Mouse (Mus musculus): ENCODE data around the gene Rab3c. TPM values are rescaled to one million over a fixed set of nuclear protein-coding genes. Genes with fewer than 3 reads are reported as not detected.

Gene Rab3c
- polyA plus RNA-seq, 1 experiment, result 1.6 TPM

DNA sequence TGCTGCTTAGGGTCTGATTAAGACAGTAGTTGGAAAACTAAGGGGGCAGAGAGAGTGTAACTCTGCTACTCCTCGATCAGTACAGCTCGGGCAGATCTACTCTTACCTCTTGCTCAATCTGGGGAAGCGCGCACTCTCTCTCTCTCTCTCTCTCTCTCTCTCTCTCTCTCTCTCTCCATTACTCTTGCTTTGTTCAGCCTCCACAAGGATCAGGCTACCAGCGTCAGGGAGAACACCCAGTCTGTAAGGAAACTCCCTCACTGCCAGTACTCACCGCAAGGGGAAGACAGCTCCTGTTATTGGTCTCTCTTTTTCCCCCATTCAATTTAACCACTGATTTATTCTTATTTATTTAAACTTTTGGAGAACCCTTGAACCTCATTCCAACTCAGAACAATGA, 185.8 kb downstream of the Rab3c start:
- DNase-seq (ENCODE audit: low read depth), result no peak

DNA sequence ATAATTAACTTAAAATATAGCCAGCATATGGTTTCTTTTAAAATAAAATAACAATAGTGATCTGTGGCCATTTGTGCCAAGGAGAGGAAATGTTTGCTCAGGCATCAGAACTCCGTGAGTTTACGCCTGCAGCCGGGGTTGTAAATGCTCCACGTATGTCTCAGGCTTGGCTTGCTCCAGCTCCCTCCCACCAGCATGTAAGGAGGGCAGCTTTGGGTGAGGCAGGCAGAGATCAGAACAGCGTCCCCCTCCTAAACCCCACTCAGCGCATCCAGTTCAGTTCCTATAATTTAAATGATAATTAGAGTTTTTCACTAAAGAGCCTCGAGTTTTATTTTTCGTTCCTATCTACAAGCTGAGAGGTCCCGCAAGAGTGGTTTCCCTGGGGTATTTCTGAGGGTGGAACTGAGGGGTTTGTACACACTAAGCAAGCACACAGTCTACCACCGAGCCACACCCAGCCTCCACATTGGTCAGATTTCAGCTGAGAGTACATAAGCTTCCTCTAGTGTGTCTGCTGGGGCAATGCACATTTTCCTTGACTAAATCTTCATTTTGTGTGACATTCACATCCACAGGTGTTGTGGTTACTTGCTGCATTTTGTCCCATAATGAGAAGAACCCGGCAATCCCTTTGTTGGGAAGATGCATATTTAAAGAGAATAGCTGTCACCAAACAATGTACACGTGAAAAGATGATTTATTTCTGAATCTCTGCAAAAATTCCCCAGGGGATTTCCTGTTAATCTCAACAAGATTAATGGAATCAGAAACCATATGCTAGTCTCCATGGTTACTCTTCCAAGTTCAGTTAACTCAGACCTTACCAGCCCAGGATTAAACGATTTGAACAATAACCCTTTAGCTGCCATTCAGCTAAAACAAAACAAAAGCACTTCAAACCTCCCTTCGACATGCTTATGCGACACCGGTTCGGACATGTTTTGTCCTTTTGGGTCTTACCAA, 186.8 kb downstream of the Rab3c start:
- DNase-seq (ENCODE audit: low read depth), result no peak

DNA sequence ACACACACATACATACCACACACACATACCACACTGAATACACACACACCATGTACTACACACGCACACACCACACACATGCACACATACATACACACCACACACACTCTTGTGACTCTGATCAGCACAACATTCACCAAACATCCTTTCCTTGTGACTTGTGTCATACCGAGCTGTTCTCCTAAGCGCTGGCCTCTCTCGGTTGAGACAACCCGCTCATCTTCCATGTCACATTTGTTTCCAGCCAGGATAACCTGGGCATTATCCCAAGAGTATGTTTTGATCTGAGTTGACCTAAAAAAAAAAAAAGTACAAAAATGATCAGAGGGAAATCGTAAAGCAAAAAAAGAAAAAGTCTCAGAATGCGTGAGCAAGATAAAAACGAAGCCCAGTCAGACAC, 196.8 kb downstream of the Rab3c start:
- DNase-seq (ENCODE audit: low read depth), result no peak

DNA sequence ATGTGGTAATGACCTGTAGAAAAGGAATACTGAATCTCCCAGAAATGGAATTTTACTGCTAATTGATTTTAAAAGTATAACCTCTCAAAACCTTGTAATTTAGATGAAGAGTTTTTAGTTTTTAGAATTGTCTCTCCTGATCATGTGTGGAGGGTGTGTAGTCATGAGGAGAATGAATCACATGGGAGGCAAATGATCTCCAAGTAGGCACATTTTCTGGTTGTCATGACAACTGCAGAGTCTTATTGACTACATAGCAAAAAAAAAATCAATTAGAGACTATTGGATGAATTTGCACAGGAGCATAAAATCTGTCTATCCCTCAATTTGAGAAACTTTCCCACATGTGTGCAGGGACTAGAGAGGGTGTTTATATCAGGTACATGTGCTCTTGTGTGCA, 199.6 kb downstream of the Rab3c start:
- DNase-seq (ENCODE audit: low read depth), result no peak

DNA sequence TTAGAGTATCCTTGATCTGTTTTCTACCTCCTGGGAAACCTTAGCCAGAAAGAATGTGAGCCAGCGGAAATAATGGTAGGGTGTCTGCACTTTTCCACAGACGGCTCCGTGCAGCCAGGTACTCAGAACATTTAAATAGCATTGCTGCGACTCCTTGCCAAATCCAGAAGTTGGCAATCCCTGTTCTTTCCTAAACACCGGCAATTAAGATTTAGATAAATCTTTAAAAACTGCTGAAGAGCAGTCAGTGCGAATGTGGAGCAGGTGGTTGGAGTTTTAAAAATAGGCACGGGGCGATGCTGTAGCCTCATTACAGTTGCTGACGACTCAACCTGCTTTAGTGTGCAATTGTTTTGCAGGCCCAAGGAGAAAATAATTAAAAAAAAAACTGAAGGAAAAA, 205.2 kb downstream of the Rab3c start:
- no peak for DNase-seq (ENCODE audit: low read depth)

DNA sequence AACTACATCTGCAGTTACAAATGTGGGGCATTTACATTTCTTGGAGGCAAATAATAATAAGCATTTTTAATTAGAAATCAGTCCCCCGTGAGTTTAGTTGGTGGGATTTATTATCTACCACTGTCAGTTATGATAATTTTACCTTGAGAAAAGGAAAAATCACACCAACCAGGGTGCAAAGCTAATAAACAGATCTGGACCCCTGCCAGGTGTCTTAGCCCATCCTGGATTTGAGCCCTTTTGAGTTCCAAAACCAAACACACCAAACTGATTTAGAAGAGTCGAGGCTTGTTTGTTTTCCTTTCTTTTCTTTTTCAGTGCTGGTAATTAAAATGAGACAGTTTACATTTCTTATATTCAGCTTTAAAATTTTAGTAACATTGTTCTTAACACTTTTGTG, 206.6 kb downstream of the Rab3c start:
- DNase-seq (ENCODE audit: low read depth), result no peak

DNA sequence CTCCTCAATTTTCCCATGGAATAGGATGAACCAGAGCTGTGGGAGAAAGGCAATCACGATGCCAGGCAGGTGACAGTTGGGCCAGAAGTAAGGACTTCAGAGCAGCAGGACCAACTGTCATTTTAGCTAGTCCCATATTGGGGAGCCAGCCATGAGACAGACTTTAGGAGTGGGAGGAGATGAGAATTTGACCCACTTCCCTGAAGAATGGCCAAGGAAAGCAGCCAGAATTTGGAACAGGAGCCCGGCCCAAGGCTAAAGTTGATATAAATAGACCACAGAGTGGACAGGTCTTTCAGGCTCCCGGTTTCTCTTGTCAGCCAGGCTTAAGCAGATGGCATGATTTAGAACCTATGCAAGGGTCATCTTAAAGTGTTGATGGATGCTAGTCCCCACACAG, 213.6 kb downstream of the Rab3c start:
- DNase-seq (ENCODE audit: low read depth), result no peak

DNA sequence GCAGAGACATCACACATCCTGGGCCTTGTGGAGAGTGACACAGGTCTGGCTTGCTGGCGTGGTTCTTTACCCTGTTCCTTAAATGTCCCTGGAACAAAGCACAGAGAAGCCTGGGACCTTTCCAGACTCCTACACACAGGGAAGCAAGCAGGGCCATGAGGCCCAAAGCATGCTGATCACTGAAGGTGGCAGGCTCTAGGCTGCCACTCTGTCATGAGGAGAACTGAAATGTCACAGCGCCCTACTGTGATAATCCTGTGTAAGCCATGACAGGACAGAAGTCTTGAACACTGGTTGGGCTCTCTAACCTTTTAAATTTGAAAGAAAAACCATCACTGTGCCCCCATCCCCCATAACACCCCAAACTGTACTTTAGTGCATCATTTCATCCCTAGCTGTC, 214.1 kb downstream of the Rab3c start:
- no peak for DNase-seq (ENCODE audit: low read depth)

DNA sequence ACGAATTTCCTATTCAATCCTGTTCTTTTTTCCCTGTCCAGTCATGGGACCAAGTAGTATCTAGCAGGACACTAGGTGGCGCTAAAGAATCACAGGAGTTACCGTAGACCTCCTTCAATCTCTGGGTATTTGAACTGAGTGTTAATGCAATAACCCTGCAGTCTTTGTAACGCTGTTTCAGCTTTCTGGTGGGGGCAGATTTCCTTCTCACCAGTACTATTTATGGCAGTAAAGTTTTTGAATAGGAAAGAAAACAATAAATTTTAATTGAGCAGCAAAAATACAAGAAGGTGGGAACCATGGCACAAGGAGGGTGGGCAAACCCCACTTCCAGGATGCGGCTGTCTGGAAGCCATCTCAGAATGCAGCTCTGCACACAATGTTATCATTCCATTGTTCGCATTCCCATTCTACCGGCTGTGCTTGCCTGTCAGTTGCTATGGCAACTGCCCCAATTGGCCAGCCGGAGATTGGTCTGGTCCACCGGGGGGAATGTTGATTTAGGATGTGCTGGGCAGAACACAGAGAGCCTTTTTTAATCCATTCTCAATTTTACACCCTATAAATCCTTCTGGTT, 217.9 kb downstream of the Rab3c start:
- DNase-seq (ENCODE audit: low read depth), result no peak

DNA sequence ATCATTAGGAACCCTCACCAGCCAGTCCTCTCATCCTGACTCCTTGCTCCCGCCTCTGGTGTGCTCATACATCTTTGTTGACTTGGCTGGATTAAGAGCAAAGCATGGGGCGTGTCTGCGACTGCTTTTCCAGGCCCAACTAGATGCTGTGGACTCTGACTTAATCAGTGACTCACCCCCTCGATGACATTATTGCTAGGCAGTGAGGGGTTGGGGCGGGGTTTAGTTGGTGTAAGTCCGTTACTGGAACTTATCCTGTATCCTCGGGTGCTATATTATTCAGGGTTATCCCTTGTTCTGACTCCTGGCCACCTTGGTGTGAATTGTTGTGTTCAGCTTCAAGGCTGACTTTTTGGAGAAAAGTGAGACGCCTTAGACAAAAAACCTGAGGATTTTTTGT, 218.5 kb downstream of the Rab3c start:
- DNase-seq (ENCODE audit: low read depth), result no peak

DNA sequence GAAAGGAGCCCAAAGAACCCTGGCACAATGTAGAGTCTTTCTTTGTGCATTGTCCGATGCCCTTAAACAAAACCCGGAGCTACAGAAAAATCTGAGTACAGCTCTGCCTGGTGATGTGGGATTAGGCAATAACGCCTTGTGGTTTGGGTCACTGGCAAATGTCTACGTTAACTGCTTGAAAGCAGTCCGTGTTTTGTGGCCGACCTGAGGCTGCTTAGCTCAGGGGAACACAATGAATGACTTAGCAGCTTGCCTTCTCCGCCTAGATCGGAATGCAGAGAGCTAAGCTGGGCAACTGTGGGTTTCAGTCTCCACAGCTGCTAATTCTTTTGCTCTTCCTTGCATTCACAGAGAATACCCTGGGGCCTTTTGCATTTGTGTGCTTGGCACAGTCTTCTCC, 226.3 kb downstream of the Rab3c start:
- no peak for DNase-seq (ENCODE audit: low read depth)

DNA sequence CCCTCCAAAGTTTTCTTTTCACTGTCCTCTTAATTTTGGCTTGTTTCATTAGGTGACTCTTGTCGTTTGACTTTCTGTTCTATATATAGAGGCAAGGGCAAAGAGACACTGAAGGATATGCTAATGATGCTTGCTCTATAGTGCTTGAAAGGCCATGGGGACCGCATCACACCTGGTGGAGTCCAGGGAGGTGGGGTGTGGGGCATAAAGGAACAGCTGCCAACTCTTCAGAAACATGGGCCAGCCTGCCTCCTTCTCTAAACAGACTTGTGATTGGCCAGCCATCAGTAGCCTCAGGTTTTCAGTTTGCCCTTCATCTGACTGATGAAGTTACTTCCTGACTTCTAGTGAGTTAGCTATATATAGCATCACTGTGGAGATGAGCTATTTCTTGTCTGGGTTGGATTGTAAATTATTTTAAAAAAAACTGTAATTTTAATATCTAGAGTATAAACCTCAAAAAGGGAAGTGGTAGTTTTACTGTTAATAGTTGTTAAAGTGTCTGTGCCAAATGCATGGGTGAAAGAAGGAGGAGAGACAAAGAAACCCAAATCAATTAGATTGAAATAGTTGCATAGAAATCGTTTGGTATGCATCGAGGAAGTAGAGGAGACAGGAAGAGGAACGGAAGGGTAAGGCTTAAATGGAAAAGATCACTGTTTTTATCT, 231.9 kb downstream of the Rab3c start:
- no peak for DNase-seq (ENCODE audit: low read depth)

DNA sequence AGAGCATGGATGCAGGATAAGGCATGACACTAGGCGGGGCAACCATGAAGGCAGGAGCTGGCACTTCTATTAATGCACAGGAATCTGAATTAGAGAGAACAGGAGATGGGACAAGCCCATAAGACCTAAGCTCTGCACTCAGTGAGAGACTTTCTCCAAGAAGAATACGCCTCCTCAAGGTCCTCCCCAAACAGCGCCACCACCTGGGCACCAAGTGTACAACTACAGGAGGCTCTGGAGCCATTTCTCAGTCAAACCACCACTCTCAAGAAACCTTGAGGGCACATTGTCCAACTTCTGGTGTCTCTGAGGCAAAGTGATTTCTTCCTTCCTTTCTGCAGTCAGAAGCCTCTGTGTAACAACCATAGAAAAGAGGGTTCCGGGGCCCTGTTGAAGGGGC, 236.4 kb downstream of the Rab3c start:
- DNase-seq (ENCODE audit: low read depth), result no peak

DNA sequence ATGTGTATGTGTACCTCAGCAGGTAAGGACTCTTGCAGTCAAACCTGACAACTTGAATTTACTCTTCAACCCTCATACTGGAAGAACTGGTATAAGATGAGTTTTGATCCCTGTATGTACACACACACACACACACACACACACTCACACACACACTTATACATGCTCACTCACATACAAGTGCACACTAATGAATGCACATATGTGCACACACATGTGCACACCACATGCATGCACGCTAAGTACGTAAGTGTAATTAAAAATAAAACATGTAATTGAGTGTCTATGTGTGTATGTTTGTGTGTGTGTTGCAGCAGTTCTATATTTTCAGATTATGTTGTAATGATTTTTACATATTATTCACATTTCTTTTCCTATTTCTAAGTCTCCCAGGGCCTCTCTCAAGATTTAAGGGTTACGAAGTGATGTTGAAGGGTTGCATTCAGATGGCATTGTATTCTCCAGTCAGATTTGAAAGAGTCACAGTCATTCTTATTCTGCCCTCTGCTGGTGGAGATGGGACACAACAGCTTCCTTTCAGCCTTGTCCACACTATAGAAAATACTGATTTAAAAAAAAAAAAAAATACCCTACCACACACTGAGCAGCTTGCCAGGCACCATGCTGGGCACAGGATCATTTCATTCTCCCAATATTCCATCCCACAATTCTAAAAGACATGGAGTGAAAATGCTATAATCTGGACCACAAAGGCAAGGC, 240.9 kb downstream of the Rab3c start:
- DNase-seq (ENCODE audit: low read depth), result no peak

DNA sequence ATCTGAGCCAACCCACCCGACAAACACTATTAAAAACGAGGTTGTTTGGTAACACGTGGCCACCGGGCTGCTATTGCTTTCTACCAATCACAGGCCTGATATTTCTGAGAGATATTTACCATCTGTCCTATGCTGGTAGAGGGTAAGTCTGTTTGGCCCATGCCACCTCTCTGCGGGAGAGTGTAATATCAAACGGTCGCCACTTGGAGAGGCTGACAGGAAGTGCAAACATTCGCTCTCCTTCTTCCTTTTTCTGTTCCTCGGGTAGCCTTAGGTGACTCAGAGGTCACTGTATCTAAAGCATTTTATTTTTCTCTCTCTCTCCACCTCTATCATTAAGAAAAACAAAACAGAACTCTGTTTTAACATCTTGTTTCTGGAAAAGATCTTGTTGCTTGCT, 241.6 kb downstream of the Rab3c start:
- DNase-seq (ENCODE audit: low read depth), result no peak

DNA sequence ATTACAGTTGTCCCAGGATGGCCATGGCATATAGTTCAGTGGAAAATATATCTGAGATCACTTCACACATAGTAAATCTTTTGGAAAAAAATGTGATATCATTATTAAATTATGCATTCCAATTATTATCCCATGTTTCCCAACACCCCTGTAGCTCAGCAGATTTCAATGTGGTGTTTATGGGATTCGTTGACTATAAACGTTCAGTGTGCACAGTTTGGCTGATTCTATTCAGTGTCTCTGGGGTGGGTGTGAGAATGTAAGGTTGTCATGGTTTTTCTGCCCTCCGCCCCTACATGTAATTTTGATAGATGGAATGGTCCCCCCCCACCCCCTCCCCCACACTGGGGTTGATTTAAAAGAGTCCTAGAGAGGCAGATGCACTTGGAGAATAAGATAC, 242.3 kb downstream of the Rab3c start:
- no peak for DNase-seq (ENCODE audit: low read depth)

DNA sequence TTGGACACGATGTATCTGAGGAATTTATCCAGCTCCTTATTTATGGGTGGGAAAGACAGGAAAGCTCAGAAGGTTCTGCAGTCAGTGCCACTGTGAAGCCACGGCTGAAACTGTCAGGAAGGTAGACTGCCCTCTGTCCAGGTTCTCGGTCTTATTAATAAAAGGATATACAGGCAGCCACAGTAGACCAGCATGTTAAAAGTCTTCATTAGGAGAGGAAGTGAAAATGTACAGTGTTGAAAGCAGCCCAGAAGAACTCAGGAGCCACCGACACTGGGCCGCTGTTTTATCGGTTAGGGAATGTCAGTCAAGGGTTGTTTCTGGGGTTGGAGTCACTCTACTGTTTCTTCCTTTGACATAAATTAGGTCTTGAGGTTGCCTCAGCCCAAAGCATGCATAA, 245.9 kb downstream of the Rab3c start:
- DNase-seq (ENCODE audit: low read depth), result no peak

DNA sequence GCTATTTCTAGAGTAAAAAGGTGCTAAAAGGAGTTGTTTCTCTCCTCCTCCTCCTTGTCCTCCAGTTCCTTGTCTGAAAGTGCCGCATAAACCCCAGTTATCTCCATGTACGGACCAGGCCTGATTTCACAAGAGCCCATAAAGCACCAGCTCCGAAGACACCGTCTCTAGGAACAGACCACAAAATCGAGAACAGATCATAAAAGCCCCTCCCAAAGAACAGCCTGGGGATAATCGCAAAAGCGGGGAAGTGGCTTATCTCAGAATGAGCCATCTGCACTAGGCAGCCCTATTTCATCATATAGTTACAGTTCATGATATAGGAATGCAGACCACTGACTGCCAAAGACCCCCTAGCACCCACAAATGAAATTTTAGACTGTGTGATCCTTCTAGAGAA, 246.8 kb downstream of the Rab3c start:
- DNase-seq (ENCODE audit: low read depth), result no peak

DNA sequence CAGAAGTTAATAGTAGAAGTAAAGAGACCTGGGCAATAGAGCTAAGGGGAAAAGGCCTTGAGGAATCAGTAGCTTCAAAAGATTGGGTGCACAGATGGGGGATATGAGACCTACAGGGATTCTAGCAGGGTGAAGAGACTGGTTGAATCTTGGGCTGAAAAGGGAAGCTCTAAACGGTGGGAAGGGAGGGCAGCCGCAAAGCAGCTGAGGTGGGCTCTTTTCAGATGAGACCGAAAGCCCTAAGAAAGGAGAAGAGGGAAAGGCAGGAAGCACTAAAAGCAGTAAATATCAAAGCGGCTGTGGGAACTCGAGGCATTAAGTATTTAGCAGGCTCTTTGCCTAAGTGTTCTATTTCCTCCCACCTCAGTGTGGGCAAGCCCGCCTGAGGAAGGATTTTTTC, 248.9 kb downstream of the Rab3c start:
- DNase-seq (ENCODE audit: low read depth), result no peak

DNA sequence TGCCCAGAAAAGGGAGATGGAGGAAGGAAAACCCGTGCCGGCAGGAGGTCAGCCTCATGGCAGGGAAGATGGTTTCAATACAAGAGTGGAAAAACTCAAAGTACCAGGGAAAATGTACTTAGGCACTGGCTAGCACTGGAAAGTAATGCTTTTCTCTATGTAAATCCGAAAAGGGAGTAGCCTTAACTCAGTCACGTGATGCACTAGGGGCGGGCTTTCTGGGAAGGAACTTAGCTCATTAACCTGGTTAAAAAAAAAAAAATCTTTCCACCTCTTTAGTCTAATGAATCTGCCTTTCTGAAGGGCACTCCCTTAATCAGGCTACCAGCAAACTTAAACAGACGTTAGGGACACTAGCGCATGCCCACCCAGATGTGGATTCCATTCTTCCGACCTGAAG, 249.7 kb downstream of the Rab3c start:
- no peak for DNase-seq (ENCODE audit: low read depth)

DNA sequence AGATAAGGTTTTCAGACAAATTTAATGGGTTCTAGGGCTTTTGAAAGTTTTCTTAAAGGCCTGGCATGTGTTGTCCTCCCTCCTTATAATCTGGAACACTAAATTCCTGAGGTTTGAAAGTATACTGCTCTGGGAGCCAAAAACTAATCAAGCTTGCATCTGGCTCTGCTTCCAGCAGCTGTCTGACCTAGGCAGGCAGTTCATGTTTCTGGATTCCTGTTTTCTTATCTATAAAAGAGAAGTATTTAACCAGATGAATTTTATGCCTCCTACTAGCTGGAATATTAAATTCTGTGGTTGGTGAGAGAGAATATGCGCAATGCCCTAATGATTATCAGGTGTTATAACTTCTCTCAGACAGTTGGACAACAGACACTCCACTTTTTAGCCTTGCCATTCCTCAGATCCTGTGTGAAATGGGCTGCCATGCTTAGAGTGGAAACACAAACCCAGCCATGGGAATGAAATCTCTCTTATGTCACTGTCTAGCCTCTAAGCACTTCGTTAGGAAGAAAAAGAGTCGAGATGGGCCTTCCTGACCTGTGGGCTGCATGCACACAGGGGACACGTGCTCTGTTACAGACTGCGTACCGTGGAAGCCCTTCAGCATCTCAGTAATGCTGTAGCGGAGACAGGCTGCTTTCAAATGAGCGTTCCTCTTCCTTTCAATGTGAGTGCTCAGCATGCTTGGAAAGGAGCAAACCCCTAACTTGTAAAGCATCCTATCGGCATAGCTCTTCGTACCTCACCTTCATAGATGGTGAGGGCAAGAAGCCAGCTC, 256.2 kb downstream of the Rab3c start:
- DNase-seq (ENCODE audit: low read depth), result no peak

DNA sequence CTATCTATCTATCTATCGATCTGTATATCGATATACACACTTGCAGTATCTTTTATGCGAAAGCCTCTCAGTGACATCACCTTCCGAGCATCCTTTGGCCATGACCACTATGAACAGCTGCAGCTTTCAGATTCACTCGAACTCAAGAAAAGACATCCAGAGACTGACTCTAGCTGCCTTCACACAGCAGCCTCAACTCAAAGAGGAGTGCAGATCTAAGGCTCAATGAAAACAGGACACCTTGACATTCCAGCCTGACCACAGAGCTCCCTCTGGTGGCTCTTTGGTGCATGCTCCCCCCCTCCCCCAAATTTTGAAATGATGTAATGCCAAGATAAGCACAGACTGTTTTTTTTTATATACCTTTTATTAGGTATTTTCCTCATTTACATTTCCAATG, 257.8 kb downstream of the Rab3c start:
- DNase-seq (ENCODE audit: low read depth), result no peak
